Mouse (Mus musculus) heart, embryonic 15.5 days (tissue): ENCODE measurements around the gene Zfpl1. TPM values are rescaled to one million over a fixed set of nuclear protein-coding genes. Genes with fewer than 3 reads are reported as not detected.

Experiments used
- ATAC-seq: fragments of 200-750 bp; cut with Nextera tagmentation; replicated peaks from 2 replicates; pipeline ENCODE4 v1.8.0; 2017; ENCODE audit warnings: low read depth, moderate TSS enrichment; ENCODE audit not compliant: insufficient number of reproducible peaks, insufficient read depth, low FRiP score
- H3K27ac ChIP-seq: fragments of 300-500 bp; sonication (generic); 2 replicates; pipeline ENCODE4 v1.5.1; 2015; ENCODE audit warnings: mild to moderate bottlenecking, inconsistent platforms
- H3K27me3 ChIP-seq: fragments of 300-500 bp; sonication (generic); 2 replicates; pipeline ENCODE4 v1.6.1; 2015; ENCODE audit warnings: inconsistent platforms
- H3K36me3 ChIP-seq: fragments of 300-500 bp; sonication (generic); 2 replicates; pipeline ENCODE4 v1.6.1; 2015; ENCODE audit warnings: mild to moderate bottlenecking, inconsistent platforms
- H3K4me1 ChIP-seq: fragments of 300-500 bp; sonication (generic); replicated peaks from 2 replicates; pipeline ENCODE4 v1.6.1; 2015; ENCODE audit warnings: inconsistent platforms
- H3K4me2 ChIP-seq: fragments of 300-500 bp; sonication (generic); 2 replicates; pipeline ENCODE4 v1.6.1; 2015; ENCODE audit warnings: inconsistent platforms, mild to moderate bottlenecking, moderate library complexity
- H3K4me3 ChIP-seq: fragments of 300-500 bp; sonication (generic); 2 replicates; pipeline ENCODE4 v1.5.1; 2015; ENCODE audit warnings: mild to moderate bottlenecking, inconsistent platforms
- H3K9ac ChIP-seq: fragments of 300-500 bp; sonication (generic); 2 replicates; pipeline ENCODE4 v1.6.1; 2015; ENCODE audit warnings: mild to moderate bottlenecking, inconsistent platforms
- H3K9me3 ChIP-seq: fragments of 300-500 bp; sonication (generic); replicated peaks from 2 replicates; pipeline ENCODE4 v1.6.1; 2016; ENCODE audit warnings: inconsistent platforms
- WGBS: fragments of 180-500 bp; shearing (Covaris S2); methylation state at CpG from one replicate; pipeline ENCODE4 v1.1.7; 2015; ENCODE audit warnings: mixed read lengths; 5-methylcytosine and 5-hydroxymethylcytosine counted together
- polyA plus RNA-seq: library from polyadenylated mRNA; unstranded; fragments of >200 nt; fragmentation: Nextera tagmentation; extraction: Ambion mirVana; gene quantifications from 2 replicates; pipeline ENCODE4 v1.2.1, GENCODE M21; 2015

Gene Zfpl1
- polyA plus RNA-seq, 1 experiment from 2014 or later, result 39.1 TPM

DNA sequence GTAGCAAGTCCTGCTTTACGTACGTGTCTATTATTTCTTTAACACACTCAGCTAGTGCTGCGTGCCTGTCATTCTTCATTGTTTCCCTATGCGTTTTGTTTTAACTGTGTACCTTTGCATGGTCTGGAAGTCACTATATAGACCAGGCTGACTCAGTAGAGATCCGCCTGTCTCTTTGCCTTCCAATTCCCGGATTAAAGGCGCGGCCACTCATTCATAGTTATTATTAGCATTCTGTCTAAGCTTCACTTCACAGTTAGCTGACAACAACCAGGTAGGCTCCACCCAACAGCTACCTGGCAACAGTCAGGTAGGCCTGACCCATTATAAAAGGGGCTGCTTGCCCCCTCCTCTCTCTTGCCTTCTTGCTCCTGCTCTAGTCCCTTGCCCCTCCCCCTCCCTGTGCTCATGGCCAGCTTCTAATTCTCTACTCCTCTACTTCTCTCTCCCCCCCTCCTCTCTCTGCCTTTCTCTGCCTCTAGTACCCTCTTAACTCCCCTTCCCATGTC lies 34.0 kb upstream of the Zfpl1 start:
- Histone ChIP-seq H3K36me3 (peaks cover 23% of the 10 kb centered on the region), H3K9me3 (no peaks in the 10 kb centered on the region), H3K4me1 (peaks cover 24% of the 10 kb centered on the region), H3K4me2 (peak overlapping the region; percentile 93), H3K27me3 (no peaks in the 10 kb centered on the region), H3K27ac (peak overlapping the region; percentile 99), H3K9ac (peak overlapping the region; percentile 79), H3K4me3 (peak overlapping the region; percentile 71)
- 2% methylated on average over 8 of the region's 8 CpGs for WGBS
- no peak for ATAC-seq

DNA sequence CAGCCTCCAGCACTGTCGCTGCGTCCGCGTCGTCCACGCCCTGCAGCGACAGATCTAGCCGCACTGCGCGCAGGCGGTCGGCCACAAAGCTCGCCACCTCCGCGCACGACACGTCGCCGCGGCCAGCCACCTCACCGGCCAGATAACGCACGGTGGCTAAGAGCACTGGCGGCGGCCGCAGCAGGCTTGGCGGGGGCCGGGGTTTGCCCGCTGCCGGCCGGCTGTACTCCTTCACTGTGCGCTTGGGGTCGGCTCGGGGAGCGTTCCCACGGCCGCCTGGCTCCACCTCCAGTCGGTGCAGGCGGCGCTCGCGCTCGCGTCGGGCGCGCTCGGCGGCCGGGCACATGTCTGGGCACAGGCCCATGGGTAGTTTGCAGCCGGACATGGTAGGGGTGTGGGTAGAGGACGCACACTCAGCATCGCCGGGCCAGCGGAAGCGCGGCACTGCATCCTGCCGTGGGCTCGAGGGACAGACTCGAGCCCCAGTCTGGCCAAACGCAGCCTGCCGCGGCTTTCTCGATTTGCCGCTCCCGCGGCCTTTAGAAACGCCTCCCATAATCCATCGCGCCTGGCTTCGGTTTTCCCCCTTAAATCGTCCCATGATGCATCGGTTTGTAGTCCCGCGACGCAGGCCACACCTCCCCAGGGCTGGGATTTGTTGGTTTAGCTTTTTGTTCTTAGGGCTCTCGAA lies 33.4 kb upstream of the Zfpl1 start, which contains the start of gene Sac3d1:
Sac3d1 (minus strand) TSS at position 665 of the 691 bp plus-strand sequence.
- H3K4me1 ChIP-seq, result peaks cover 24% of the 10 kb centered on the region
- peak; percentile 84 for ATAC-seq
- peak within 1 kb of the TSS; percentile 99 for H3K27ac ChIP-seq
- no peaks in the 10 kb centered on the region for H3K9me3 ChIP-seq
- under 1% methylated on average over 77 of the region's 77 CpGs for WGBS
- H3K9ac ChIP-seq, result peak within 1 kb of the TSS; percentile 79
- H3K4me2 ChIP-seq, result peak within 1 kb of the TSS; percentile 93
- H3K36me3 ChIP-seq, result peaks cover 23% of the 10 kb centered on the region
- H3K4me3 ChIP-seq, result peak within 1 kb of the TSS; percentile 71
- H3K27me3 ChIP-seq, result no peaks in the 10 kb centered on the region

DNA sequence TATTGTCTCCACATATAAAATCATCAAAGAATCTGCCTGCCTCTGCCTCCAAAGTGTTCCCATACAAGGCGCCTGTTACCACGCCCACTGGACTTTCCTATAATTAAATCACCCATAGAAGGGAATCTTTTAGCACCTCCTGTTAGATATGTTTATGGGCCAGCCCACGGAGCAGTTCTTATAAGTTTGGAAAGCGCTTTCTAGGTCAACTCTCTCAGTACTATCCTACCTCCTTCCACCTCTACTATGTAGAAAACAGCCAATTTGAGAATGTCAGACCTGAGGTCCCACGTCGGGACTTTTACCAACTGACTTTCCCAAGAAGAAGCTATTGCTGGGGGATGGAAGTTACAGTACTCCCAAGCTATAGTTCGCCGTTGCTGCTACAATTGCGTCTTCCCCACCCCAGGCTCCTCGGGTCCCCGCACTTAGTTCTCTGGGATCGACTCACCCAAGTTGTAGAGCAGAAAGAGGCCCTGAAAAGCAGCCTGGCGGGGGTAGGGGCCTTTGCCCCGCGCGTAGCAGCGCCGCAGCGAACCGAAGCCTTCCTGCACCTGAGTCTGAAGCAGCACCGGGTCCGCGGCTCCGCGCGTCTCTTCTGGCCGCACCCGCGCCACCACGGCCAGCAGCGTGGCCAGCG lies 32.7 kb upstream of the Zfpl1 start:
- Histone ChIP-seq H3K9ac (peak overlapping the region; percentile 79), H3K9me3 (no peaks in the 10 kb centered on the region), H3K27ac (peak overlapping the region; percentile 99), H3K4me2 (peak overlapping the region; percentile 93), H3K4me3 (peak overlapping the region; percentile 71), H3K4me1 (peaks cover 24% of the 10 kb centered on the region), H3K36me3 (peaks cover 23% of the 10 kb centered on the region), H3K27me3 (no peaks in the 10 kb centered on the region)
- WGBS, result 4% methylated on average over 32 of the region's 32 CpGs
- ATAC-seq, result no peak

DNA sequence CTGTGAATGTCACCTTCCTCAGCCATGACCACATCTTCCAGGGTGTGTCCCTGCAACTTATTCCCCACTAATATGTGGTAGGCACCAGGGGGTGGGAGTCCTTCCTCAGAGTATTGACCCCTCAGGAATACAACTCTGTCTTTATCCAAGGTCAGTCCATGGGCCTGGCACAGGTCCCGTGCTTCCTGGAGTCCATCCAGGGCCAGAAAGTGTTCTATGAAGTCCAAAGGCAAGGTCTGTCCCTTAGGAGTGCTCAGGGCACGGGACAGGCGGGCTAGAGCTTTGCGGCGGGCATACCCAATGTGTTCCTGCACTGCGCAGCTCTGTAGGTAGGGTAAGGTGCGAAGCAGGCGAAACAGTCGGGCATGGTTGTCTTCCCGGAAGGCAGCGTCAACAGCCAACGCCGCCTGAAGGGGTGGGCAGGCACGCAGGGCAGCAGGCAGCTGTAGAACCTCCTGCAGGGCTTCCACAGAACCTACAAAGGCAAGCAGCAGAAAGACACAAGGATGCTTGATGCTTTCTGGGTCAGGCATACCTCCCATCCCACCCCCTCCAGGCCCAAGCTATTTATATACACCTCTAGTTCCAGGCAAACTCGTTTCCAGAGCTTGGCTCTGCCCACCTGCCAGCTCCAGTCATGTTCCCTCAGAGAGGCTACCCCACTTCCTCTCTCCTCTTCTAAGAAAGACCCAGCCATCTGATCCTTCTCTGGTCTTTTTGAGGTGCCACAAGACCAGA lies 31.5 kb upstream of the Zfpl1 start:
- H3K4me1 ChIP-seq, result peaks cover 24% of the 10 kb centered on the region
- H3K27ac ChIP-seq, result peak overlapping the region; percentile 33; the same call in 1 of the 2 replicates
- peak overlapping the region; percentile 93 for H3K4me2 ChIP-seq
- H3K36me3 ChIP-seq, result peaks cover 23% of the 10 kb centered on the region
- no peaks in the 10 kb centered on the region for H3K9me3 ChIP-seq
- no peaks in the 10 kb centered on the region for H3K27me3 ChIP-seq
- ATAC-seq, result no peak
- peak overlapping the region; percentile 3; the same call in 1 of the 2 replicates for H3K9ac ChIP-seq
- H3K4me3 ChIP-seq, result peak overlapping the region; percentile 71
- WGBS, result 82% methylated on average over 15 of the region's 15 CpGs

DNA sequence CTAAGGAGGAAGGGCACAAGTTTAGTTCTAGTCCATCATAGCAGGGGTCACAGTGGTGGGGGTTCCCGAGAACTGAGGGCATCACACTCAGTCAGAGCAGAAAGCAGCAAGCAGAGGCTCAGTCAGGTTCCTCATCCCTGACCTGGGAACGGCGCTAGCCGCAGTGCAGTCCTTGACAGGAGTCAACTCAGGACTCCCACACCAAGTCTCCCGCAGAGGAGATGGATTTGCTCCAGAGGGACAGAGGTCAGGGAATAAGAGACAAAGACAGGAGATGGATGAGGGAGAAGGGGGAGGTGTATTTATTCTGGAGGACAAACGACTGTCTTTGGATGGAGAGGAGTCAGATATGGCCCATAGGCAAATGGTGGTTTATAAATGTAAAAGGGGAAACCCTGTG lies 28.4 kb upstream of the Zfpl1 start:
- Histone ChIP-seq H3K27me3 (no peaks in the 10 kb centered on the region), H3K4me2 (no peak overlapping the region), H3K27ac (no peak overlapping the region), H3K9me3 (no peaks in the 10 kb centered on the region), H3K36me3 (peaks cover 20% of the 10 kb centered on the region), H3K4me3 (no peak overlapping the region), H3K9ac (no peak overlapping the region), H3K4me1 (peaks cover 18% of the 10 kb centered on the region)
- WGBS, result 51% methylated on average over 6 of the region's 6 CpGs
- no peak for ATAC-seq

DNA sequence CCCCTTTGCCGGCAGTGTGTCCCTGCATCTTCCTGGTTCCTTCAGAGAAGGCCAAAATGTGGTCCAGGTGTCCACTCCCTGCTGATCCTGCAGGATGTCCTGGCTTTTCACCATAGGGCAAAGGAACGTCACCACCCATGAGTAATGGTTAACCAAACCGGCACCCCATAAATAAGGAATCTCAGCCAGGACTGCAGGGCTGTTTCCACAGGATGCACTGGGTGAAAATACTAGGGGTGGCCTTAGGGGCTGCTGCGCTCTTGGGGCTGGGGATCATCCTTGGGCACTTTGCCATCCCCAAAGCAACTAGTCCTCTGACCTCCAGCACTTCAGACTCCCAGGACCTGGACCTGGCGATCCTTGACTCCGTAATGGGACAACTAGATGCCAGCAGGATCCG lies 20.8 kb upstream of the Zfpl1 start, which contains the start of gene Naaladl1:
Naaladl1 (plus strand) TSS at position 197 of the 400 bp plus-strand sequence.
- no peak for ATAC-seq
- 86% methylated on average over 7 of the region's 7 CpGs for WGBS
- no peak within 1 kb of the TSS for H3K4me3 ChIP-seq
- H3K36me3 ChIP-seq, result no peaks in the 10 kb centered on the region
- no peaks in the 10 kb centered on the region for H3K27me3 ChIP-seq
- no peak within 1 kb of the TSS for H3K4me2 ChIP-seq
- no peak within 1 kb of the TSS for H3K9ac ChIP-seq
- no peaks in the 10 kb centered on the region for H3K9me3 ChIP-seq
- no peak within 1 kb of the TSS for H3K27ac ChIP-seq
- no peaks in the 10 kb centered on the region for H3K4me1 ChIP-seq

DNA sequence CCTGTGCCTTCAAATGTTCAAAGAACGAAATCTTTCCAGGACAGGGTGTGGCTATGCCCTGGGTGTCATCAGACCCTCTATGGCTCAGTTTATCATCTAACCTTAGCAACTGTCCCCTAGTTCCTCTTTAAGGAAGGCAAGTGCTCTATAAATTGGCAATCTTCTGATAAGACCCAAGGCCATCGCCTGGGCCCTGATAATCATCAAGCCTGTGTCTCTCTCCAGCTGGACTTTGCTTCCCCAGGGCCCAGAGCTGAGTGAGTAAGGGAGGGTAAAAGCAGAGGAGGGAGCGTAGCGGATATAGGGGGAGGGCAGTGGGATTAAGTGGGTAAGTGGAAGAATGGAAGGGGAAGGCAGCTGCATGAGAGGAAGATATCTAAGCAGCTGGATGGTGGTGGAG lies 19.7 kb upstream of the Zfpl1 start:
- H3K36me3 ChIP-seq, result no peaks in the 10 kb centered on the region
- H3K27me3 ChIP-seq, result no peaks in the 10 kb centered on the region
- no peak overlapping the region for H3K9ac ChIP-seq
- H3K4me1 ChIP-seq, result no peaks in the 10 kb centered on the region
- no peak for ATAC-seq
- no peaks in the 10 kb centered on the region for H3K9me3 ChIP-seq
- H3K4me2 ChIP-seq, result no peak overlapping the region
- WGBS, result 52% methylated on average over 4 of the region's 4 CpGs
- no peak overlapping the region for H3K4me3 ChIP-seq
- H3K27ac ChIP-seq, result no peak overlapping the region

DNA sequence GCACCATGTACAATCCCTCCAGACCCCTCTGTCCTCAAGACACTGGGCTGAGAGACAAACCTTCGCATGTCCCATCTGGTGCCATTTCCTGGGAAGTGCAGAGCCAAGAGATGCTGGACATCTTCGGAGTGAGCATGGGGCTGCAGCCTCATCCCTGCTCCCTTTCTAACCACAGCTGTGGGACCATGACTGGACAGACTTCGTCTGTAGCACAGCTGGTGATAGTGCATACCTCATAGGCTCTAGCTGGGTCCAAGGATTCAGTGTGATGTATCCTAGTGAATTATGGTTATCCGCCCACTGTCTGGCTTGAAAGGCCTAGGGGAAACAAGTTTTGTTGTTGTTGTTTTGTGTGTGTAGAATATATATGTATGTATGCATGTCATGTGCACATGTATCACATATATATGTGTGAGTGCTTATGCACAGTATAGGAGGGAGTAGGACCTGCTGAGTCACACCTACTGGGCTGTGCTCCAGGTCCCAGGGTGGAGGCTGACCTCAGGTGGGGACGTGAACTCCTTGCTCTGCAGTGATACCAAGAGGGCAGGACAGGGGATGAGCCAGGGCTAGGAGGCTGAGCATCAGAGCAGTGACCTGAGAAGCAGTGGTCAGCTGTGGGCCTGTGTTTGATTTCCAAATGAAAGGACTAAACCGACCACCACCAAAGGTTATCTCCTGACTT lies 17.6 kb upstream of the Zfpl1 start:
- Histone ChIP-seq H3K4me2 (no peak overlapping the region), H3K4me3 (no peak overlapping the region), H3K9me3 (no peaks in the 10 kb centered on the region), H3K27me3 (no peaks in the 10 kb centered on the region), H3K9ac (no peak overlapping the region), H3K27ac (no peak overlapping the region), H3K36me3 (no peaks in the 10 kb centered on the region), H3K4me1 (no peaks in the 10 kb centered on the region)
- no peak for ATAC-seq
- 70% methylated on average over 6 of the region's 6 CpGs for WGBS

DNA sequence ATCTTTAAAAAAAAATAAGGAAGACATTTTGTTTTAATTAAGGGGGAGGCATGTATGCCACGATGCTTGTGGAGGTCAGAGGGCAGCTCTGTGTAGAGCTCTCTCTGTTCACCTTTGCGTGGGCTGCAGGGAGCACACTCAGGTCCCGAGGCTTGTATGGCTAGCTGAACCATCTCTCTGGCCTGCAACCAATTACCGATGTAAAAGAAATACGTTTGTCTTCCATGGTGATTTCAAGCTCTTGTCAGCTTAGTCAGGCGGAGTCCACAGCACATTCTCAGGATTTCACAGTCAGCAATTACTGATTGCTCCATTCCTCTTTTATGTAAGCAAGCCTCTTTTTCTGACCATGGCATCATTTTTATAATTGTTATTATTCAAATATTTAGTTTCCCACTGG lies 16.4 kb upstream of the Zfpl1 start:
- H3K27ac ChIP-seq, result no peak overlapping the region
- no peak for ATAC-seq
- H3K4me3 ChIP-seq, result no peak overlapping the region
- no peak overlapping the region for H3K4me2 ChIP-seq
- H3K36me3 ChIP-seq, result no peaks in the 10 kb centered on the region
- no peaks in the 10 kb centered on the region for H3K4me1 ChIP-seq
- 73% methylated on average over 6 of the region's 6 CpGs for WGBS
- no peaks in the 10 kb centered on the region for H3K9me3 ChIP-seq
- no peak overlapping the region for H3K9ac ChIP-seq
- H3K27me3 ChIP-seq, result no peaks in the 10 kb centered on the region

DNA sequence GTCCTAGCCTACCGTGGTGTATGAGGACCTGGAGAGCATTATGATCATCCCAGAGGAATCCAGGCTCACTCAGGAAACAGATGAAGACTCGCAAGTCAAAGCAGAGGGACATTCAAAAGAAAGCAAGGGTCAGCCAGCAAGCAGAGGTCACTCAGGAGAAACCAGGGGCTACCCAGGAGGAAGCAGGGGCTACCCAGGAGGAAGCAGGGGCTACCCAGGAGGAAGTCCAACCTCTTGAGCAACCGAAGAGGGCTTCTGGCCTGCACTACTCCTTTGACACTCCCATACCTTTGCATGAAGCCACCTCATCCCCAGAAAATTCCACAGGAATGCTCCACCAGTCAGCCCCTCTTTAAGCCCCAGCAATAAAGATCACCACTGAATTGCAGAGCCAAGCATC lies 13.1 kb upstream of the Zfpl1 start:
- WGBS, result 75% methylated on average over 3 of the region's 3 CpGs
- ATAC-seq, result no peak
- no peak overlapping the region for H3K4me3 ChIP-seq

DNA sequence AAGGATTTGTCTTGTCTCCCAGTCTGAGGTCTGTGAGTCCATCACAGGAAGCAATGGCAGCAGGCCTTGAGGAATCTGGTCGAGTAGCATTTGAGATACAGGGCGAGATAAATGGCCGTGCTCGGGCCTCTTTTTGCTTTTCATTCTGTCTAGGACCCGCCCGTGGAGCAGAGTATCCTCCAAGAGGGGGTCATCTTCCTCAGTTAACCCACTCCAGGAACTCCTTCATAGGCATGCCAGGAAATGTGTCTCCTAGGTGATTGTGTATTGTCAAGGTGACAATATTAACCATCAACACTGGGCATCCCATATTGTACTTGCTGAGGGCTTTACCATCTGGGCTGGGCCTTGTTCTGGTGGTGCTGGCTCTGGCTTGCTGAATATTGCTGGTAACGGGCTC lies 9.4 kb upstream of the Zfpl1 start, which contains the start of gene AC131692.1:
AC131692.1 (plus strand) TSS at position 301 of the 400 bp plus-strand sequence.
- Histone ChIP-seq H3K27ac (no peak within 1 kb of the TSS), H3K4me3 (no peak within 1 kb of the TSS), H3K36me3 (peaks cover 30% of the 10 kb centered on the region), H3K27me3 (no peaks in the 10 kb centered on the region), H3K9ac (no peak within 1 kb of the TSS), H3K9me3 (no peaks in the 10 kb centered on the region), H3K4me1 (no peaks in the 10 kb centered on the region), H3K4me2 (no peak within 1 kb of the TSS)
- WGBS, result 87% methylated on average over 7 of the region's 7 CpGs
- ATAC-seq, result no peak

More for the DNA sequence above, 13.1 kb upstream of the Zfpl1 start:
- H3K36me3 ChIP-seq, result 0 out of 2 replicates have a peak, but pooled peaks cover 6% of the 10 kb centered on the region
- H3K27me3 ChIP-seq, result no peaks in the 10 kb centered on the region
- no peaks in the 10 kb centered on the region for H3K4me1 ChIP-seq
- no peaks in the 10 kb centered on the region for H3K9me3 ChIP-seq
- H3K27ac ChIP-seq, result no peak overlapping the region
- H3K4me2 ChIP-seq, result no peak overlapping the region
- no peak overlapping the region for H3K9ac ChIP-seq
